Mouse (Mus musculus): ENCODE data around the gene Nmnat2. TPM values are rescaled to one million over a fixed set of nuclear protein-coding genes. Genes with fewer than 3 reads are reported as not detected.

Gene Nmnat2
- 3.1 TPM for total RNA-seq (2023)

DNA sequence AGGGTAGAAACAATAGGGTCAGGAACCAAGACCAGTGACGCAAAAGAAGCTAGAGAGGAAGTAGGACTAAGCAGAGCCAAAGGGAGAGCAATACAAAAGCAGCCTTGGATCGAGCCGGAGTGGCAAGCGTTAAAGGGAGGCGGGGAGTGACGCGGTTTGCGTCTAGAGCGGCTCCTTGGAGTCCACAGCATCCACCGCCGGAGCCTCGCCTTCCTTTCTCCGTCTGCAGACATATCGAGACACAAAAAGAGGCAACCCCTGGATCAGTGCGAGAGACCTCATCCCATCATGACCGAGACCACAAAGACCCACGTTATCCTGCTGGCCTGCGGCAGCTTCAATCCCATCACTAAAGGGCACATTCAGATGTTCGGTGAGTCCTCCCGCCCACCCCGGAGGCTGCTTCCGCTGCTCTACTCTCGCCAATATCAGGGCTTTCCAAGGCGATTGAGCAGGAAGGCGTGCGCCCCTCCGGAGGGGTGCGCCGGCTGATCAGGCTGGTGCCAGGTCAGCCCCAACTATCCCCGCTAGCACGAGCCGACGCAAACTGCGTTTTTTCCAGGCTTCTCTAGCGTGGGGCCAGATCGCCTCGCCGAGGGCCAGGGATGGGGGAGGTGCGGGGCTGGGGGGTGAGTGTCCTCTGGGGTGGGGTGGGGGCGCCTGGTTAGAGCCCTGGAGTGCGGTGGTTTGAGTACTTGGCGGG, at the start of gene Nmnat2:
Nmnat2 (plus strand) TSS at position 173 of the 703 bp plus-strand sequence.

Other genes with a start within 250 kb of the Nmnat2 start
- not detected for gene Apobec4, start 204.4 kb upstream of the Nmnat2 start, total RNA-seq (2023)
- 6.5 TPM for gene Rgl1, start 188.6 kb upstream of the Nmnat2 start, total RNA-seq (2023)
- 233 TPM for gene Arpc5, start 188.5 kb upstream of the Nmnat2 start, total RNA-seq (2023)
- 31.2 TPM for gene Ncf2, start 154.8 kb upstream of the Nmnat2 start, total RNA-seq (2023)
- 131 TPM for gene Smg7, start 52.3 kb upstream of the Nmnat2 start, total RNA-seq (2023)
- not detected for gene Lamc2, start 231.5 kb downstream of the Nmnat2 start, total RNA-seq (2023)